Mouse (Mus musculus) mature B cell (primary cell): Measurements from ENCODE around the gene 1700034J05Rik.

Experiments used
- in situ Hi-C: fragments of 300-500 bp; cut with MboI; formaldehyde crosslinking; loops from 2 replicates; pipeline ENCODE4 v1.14.3; 2019

1700034J05Rik gene

GRCm38 (mm10) chr6:146963396-146964150 lies 9.4 kb upstream of the 1700034J05Rik start:
- in situ Hi-C loops = no loop called here

- in situ Hi-C loops = no loop called here
These were observed 7.7 kb upstream of the 1700034J05Rik start for GRCm38 (mm10) chr6:146961832-146962481.

GRCm38 (mm10) chr6:146960956-146961355 lies 6.7 kb upstream of the 1700034J05Rik start:
- in situ Hi-C loops = no loop called here

GRCm38 (mm10) chr6:146959908-146960680 lies 5.9 kb upstream of the 1700034J05Rik start:
- in situ Hi-C loops = no loop called here

- in situ Hi-C loops = no loop called here
These were observed 4.5 kb upstream of the 1700034J05Rik start for GRCm38 (mm10) chr6:146958694-146959093.

GRCm38 (mm10) chr6:146956961-146957360 lies 2.7 kb upstream of the 1700034J05Rik start:
- in situ Hi-C loops = no loop called here

GRCm38 (mm10) chr6:146955896-146956295 lies 1.7 kb upstream of the 1700034J05Rik start:
- in situ Hi-C loops = no loop called here

- in situ Hi-C loops = no loop called here
These were observed 1.3 kb upstream of the 1700034J05Rik start for GRCm38 (mm10) chr6:146955475-146955874.

- in situ Hi-C loops = no loop called here
These were observed 3.8 kb downstream of the 1700034J05Rik start for GRCm38 (mm10) chr6:146950454-146950832.

GRCm38 (mm10) chr6:146949682-146950453 lies 4.4 kb downstream of the 1700034J05Rik start:
- in situ Hi-C loops = no loop called here

GRCm38 (mm10) chr6:146947186-146947585 lies 7.0 kb downstream of the 1700034J05Rik start:
- in situ Hi-C loops = no loop called here

- in situ Hi-C loops = no loop called here
These were observed 7.7 kb downstream of the 1700034J05Rik start for GRCm38 (mm10) chr6:146946327-146947029.

- in situ Hi-C loops = no loop called here
These were observed 9.4 kb downstream of the 1700034J05Rik start for GRCm38 (mm10) chr6:146944830-146945229.

- in situ Hi-C loops = no loop called here
These were observed 10.2 kb downstream of the 1700034J05Rik start for GRCm38 (mm10) chr6:146944009-146944408.

- in situ Hi-C loops = no loop called here
These were observed 12.5 kb downstream of the 1700034J05Rik start for GRCm38 (mm10) chr6:146941505-146942275.

- in situ Hi-C loops = no loop called here
These were observed 15.2 kb downstream of the 1700034J05Rik start for GRCm38 (mm10) chr6:146939026-146939425.

- in situ Hi-C loops = no loop called here
These were observed 18.3 kb downstream of the 1700034J05Rik start for GRCm38 (mm10) chr6:146935957-146936356.

- in situ Hi-C loops = no loop called here
These were observed 21.1 kb downstream of the 1700034J05Rik start for GRCm38 (mm10) chr6:146933123-146933522.

- in situ Hi-C loops = no loop called here
These were observed 25.2 kb downstream of the 1700034J05Rik start for GRCm38 (mm10) chr6:146929031-146929430.

- in situ Hi-C loops = no loop called here
These were observed 26.1 kb downstream of the 1700034J05Rik start for GRCm38 (mm10) chr6:146928108-146928507.
